Mouse (Mus musculus): ENCODE results near the gene Gm10837. TPM values are rescaled to one million over a fixed set of nuclear protein-coding genes. Genes with fewer than 3 reads are reported as not detected.

The Gm10837 gene
- polyA plus RNA-seq, 1 experiment from 2014 or later = not detected

GRCm38 (mm10) chr14:122513511-122514036, 23.2 kb downstream of the Gm10837 start:
- Histone ChIP-seq H3K36me3 (no peaks in the 10 kb centered on the region), H3K4me1 (no peaks in the 10 kb centered on the region), H3K9me3 (no peaks in the 10 kb centered on the region), H3K9ac (no peak overlapping the region), H3K4me3 (no peak overlapping the region), H3K27ac (no peak overlapping the region), H3K27me3 (0 out of 2 replicates have a peak, but pooled peaks cover 16% of the 10 kb centered on the region), H3K4me2 (no peak overlapping the region)
- no peak; the same call in 1 of the 2 replicates for ATAC-seq (ENCODE audit: borderline replicate concordance, extremely low read depth, low FRiP score, low TSS enrichment)
- 19% methylated on average over 1 of the region's 1 CpGs for WGBS

DNA sequence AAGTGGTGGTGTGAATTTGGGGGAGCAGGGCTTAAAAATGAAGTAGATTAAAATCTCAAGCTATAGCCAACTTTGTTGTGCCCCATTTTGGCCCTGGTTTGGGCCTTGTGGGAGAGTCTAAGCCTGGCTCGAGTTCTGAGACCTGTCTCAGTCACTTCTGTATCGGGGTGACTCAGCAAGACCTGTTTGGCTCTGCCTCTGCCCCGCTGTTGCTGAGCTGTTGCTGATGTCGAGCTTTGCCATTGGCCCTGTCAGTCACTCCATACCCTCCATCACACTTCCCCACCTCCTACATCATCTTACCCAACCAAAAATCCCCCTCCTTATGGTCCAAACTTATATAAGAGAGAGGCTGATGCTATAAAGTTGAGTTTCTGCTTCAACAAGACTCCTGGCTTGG, 38.1 kb downstream of the Gm10837 start:
- Histone ChIP-seq H3K4me2 (no peak overlapping the region), H3K9ac (no peak overlapping the region), H3K4me1 (no peaks in the 10 kb centered on the region), H3K27ac (no peak overlapping the region), H3K4me3 (no peak overlapping the region), H3K36me3 (no peaks in the 10 kb centered on the region), H3K9me3 (no peaks in the 10 kb centered on the region), H3K27me3 (no peaks in the 10 kb centered on the region)
- no peak for ATAC-seq (ENCODE audit: borderline replicate concordance, extremely low read depth, low FRiP score, low TSS enrichment)
- WGBS = 73% methylated on average over 4 of the region's 4 CpGs

GRCm38 (mm10) chr14:122534017-122534924, 43.9 kb downstream of the Gm10837 start, which contains the start of gene Pcca:
Gene Pcca, plus strand, starts transcription at chr14:122534324.
- ATAC-seq (ENCODE audit: borderline replicate concordance, extremely low read depth, low FRiP score, low TSS enrichment) = peak; percentile 99

DNA sequence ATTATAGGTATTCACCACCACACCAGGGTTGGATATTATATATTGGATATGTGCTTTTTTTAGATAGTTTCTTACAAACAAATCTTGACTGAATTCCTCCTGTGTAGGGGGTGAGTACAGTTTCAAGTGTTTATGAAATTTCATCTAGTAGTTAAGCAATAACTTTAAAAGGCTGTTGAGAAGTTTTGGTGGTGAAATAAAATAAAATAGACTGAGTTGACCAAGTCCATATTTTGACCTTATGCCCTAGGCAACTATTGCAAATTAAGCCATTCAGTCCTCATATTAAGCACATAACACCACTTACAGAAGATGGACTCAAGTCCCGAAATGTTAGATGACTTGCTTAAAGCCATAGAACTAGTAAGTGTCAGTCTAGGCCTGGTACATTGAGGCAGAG, 45.6 kb downstream of the Gm10837 start:
- 94% methylated on average over 1 of the region's 1 CpGs for WGBS
- no peak overlapping the region for H3K27ac ChIP-seq

More at GRCm38 (mm10) chr14:122534017-122534924, 43.9 kb downstream of the Gm10837 start, which contains the start of gene Pcca:
- Histone ChIP-seq H3K27ac (peak within 1 kb of the TSS; percentile 49), H3K27me3 (no peaks in the 10 kb centered on the region), H3K4me1 (peaks cover 11% of the 10 kb centered on the region; the same call in 1 of the 2 replicates), H3K9ac (peak within 1 kb of the TSS; percentile 57), H3K4me2 (peak within 1 kb of the TSS; percentile 79), H3K36me3 (no peaks in the 10 kb centered on the region), H3K4me3 (peak within 1 kb of the TSS; percentile 77), H3K9me3 (no peaks in the 10 kb centered on the region)
- WGBS = 1% methylated on average over 54 of the region's 54 CpGs

More for the DNA sequence above, 45.6 kb downstream of the Gm10837 start:
- peaks cover 11% of the 10 kb centered on the region; the same call in 1 of the 2 replicates for H3K4me1 ChIP-seq
- H3K36me3 ChIP-seq = no peaks in the 10 kb centered on the region
- ATAC-seq (ENCODE audit: borderline replicate concordance, extremely low read depth, low FRiP score, low TSS enrichment) = no peak
- H3K4me2 ChIP-seq = no peak overlapping the region
- H3K9me3 ChIP-seq = no peaks in the 10 kb centered on the region
- no peak overlapping the region for H3K4me3 ChIP-seq
- H3K27me3 ChIP-seq = no peaks in the 10 kb centered on the region
- H3K9ac ChIP-seq = no peak overlapping the region

Other genes with a start within 250 kb of the Gm10837 start
- not detected in 2 replicates for gene Gm5089, start 39.5 kb upstream of the Gm10837 start, polyA plus RNA-seq (2015; fragmentation: Nextera tagmentation; extraction: Ambion mirVana)
- gene Zic5, start 24.9 kb upstream of the Gm10837 start, polyA plus RNA-seq (2015; fragmentation: Nextera tagmentation; extraction: Ambion mirVana) = 0.08 TPM in 1 of 2 replicates, not detected in the other
- gene Zic2, start 15.2 kb upstream of the Gm10837 start, polyA plus RNA-seq (2015; fragmentation: Nextera tagmentation; extraction: Ambion mirVana) = not detected in 2 replicates
- gene Pcca, start 43.7 kb downstream of the Gm10837 start, polyA plus RNA-seq (2015; fragmentation: Nextera tagmentation; extraction: Ambion mirVana) = 19.8 and 20.6 TPM in 2 replicates